Mouse (Mus musculus) liver, adult 10 weeks (tissue): ENCODE results near the gene Dennd5b. TPM values are rescaled to one million over a fixed set of nuclear protein-coding genes. Genes with fewer than 3 reads are reported as not detected.

Experiments used
- polyA plus RNA-seq: library from polyadenylated mRNA; stranded (reverse); fragments of 350-450 nt; fragmentation: Illumina TruSeq; extraction: RNeasy Lipid Tissue Mini Kit (QIAGEN cat#74804); gene quantifications from one replicate; pipeline ENCODE4 v1.2.3, GENCODE M21; 2014; ENCODE audit warnings: low read depth, low replicate concordance

Gene Dennd5b
- 50.1 TPM for polyA plus RNA-seq

DNA sequence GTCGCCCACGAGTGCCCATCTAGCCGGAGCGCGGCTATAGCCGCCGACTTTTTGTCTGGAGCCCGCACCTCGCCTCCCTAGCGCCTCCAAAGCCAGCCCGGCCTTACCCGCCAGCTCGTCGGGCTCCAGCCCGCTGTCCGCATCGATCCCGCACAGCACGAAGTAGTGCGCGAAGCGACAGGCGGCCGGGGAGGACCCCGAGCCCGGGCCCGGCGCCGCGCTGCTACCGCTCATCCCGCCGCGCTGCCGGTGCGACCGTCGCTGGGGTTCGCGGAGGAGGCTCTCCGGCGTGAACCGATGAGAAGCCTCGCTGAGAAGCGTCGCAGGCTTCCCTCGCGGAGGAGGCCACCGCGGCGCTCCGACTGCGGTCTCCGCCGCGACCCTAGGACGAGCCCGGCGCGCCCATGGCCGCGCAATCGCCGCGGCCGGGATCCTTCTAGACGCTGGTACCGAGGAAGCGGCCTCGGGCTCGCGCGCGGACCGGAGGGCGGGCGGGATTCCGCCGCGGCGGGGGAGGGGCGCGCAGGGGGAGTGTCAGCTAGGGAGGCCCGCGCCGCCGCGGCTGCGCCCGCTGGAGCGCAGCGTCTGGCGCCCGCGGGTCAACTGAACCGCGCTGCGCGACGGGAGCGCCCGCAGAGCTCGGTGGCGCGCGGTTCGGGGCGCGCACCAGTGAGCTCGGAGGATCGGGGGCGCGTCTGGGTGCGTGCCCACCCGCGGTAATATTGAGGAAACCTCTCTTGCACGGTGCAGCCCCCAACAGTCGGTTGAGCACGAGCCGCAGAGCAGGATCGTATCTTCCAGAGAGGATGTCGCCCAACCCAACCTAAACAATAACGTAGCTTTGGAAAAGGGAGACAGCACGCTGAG is at the start of gene Dennd5b:
Gene Dennd5b, minus strand, starts transcription at position 605 of the 867 bp plus-strand sequence.

GRCm38 (mm10) chr6:149139471-149139870 is 38.0 kb upstream of the Dennd5b start, which contains the start of gene Etfbkmt:
Gene Etfbkmt (plus strand): TSS chr6:149139849.

GRCm38 (mm10) chr6:149129870-149130269 is 28.4 kb upstream of the Dennd5b start, which contains the start of gene Gm10203:
Gene Gm10203 (plus strand): TSS chr6:149130170.

DNA sequence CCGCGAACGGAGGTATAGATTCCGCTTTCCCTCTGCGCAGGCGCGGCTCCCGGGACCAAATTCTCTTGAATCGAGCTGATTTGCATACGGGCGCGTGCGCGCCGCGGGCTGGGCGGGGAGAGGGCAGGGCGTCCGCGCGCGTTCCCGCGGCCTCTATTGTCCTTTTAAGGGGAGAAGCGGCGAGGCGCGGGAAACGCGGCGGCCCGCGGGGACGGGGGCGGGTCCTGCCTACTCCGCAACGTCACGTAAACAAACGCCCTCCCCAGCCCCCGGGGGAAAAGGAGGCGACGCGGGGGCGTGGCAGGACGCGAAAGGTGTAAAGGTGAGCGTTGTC is 155.1 kb downstream of the Dennd5b start, which contains the start of gene Sinhcaf:
Gene Sinhcaf, minus strand, starts transcription at position 59 of the 334 bp plus-strand sequence.

Other genes starting within 250 kb of the Dennd5b start
- gene Caprin2, start 205.4 kb downstream of the Dennd5b start, polyA plus RNA-seq = 4.6 TPM
- gene Sinhcaf, start 155.2 kb downstream of the Dennd5b start, polyA plus RNA-seq = 3.6 TPM
- not detected for gene Gm10203, start 28.5 kb upstream of the Dennd5b start, polyA plus RNA-seq
- gene Etfbkmt, start 38.2 kb upstream of the Dennd5b start, polyA plus RNA-seq = 38.5 TPM
- gene Amn1, start 87.0 kb upstream of the Dennd5b start, polyA plus RNA-seq = 15.5 TPM
- 12.1 TPM for gene Resf1, start 207.7 kb upstream of the Dennd5b start, polyA plus RNA-seq